Mouse (Mus musculus): ENCODE results near the gene Cd84. TPM values are rescaled to one million over a fixed set of nuclear protein-coding genes. Genes with fewer than 3 reads are reported as not detected.

Cd84 gene
- total and polyA plus RNA-seq, 2 experiments from 2014 or later = 0.27 to 2.1 TPM

DNA sequence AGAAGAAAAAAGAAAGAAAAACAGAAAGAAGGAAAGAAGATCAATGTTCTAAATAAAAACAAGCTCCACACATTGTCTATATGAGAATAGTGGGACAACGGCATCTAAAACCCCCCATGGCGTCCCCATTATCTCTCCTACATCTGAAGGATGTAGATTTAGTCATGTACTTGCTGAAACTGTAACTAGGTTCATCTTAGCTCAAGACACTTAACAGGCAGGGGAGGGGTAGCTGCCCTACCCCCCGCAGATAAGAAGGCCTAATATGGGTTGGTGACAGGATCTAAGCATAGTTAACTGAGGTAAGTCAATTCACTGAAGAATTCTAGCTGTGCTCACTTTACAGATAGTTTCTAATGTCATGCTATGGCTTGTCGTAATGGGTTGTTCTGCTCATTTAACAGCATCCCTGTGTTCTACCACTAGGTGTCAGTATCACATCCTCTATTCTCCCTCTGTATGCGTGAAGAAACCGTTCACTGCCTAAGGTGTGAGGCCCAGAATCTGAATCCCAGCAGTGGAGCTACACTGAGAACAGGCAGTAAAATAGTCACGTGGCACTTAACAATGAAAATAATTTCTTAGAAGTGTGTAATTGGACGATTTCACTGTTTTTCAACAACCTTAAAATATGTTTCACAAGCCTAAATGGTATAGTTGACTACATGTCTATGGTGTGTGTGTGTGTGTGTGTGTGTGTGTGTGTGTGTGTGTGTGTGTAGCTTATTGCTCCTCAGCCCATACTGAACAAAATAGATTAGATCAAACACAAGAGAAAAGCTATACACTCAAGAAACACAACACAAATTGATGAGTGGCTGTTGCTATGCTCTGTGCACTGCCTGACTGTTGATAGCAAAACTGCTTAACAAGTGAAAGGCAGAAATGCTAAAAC is 23.7 kb upstream of the Cd84 start:
- Histone ChIP-seq H3K27me3 (ENCODE audit: control insufficient read depth, insufficient read depth, low read length) (no peaks in the 10 kb centered on the region), H3K36me3 (replicated peaks; ENCODE audit: control insufficient read depth, insufficient read depth, low read length) (no peaks in the 10 kb centered on the region), H3K27ac (ENCODE audit: low read depth) (no peak overlapping the region), H3K9me3 (replicated peaks; ENCODE audit: control insufficient read depth, low read length) (no peaks in the 10 kb centered on the region), H3K4me1 (ENCODE audit: control insufficient read depth, insufficient read depth) (no peaks in the 10 kb centered on the region; the same call in 1 of the 2 replicates), H3K4me2 (ENCODE audit: low read depth, low read length) (no peak overlapping the region), H3K4me3 (ENCODE audit: low read depth, low read length) (no peak overlapping the region), H3K9ac (replicated peaks; ENCODE audit: low read depth, low read length) (no peak overlapping the region)
- WGBS = 11% methylated on average over 8 of the region's 8 CpGs
- DNase-seq (ENCODE audit: low spot score) (peak; percentile 82), ATAC-seq (ENCODE audit: insufficient read depth, low read depth) (peak; percentile 72)
- TF ChIP-seq CTCF (IDR thresholded peaks at IDR 0.05; ENCODE audit: low read depth) = peak; percentile 84
- no peak for TF ChIP-seq EP300 (IDR thresholded peaks at IDR 0.05; ENCODE audit: low read depth)

DNA sequence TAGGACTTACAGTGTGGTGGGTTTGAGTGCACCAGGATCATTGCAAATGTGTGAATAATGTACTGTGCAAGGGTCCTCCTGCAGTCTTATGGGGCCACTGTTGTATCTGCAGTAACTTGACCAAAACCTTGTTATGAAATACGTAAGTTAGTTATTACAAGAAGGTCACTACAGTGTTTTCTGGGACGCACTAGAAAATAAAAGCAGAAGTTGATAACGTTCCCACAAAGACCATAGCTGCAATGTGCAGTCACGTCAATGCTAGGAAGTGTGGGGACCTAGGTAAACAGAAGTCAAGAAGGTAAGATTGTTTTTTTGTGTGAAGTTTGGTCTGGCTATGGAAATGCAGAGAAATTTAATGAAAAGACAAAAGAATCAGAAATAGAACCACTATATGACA is 22.5 kb upstream of the Cd84 start:
- no peaks in the 10 kb centered on the region for H3K36me3 ChIP-seq (replicated peaks; ENCODE audit: control insufficient read depth, insufficient read depth, low read length)
- H3K4me1 ChIP-seq (ENCODE audit: control insufficient read depth, insufficient read depth) = no peaks in the 10 kb centered on the region; the same call in 1 of the 2 replicates
- no peak overlapping the region for H3K4me3 ChIP-seq (ENCODE audit: low read depth, low read length)
- no peak for ATAC-seq (ENCODE audit: insufficient read depth, low read depth)
- no peak overlapping the region for H3K9ac ChIP-seq (replicated peaks; ENCODE audit: low read depth, low read length)
- no peaks in the 10 kb centered on the region for H3K27me3 ChIP-seq (ENCODE audit: control insufficient read depth, insufficient read depth, low read length)
- TF ChIP-seq CTCF (IDR thresholded peaks at IDR 0.05; ENCODE audit: low read depth) (no peak), EP300 (IDR thresholded peaks at IDR 0.05; ENCODE audit: low read depth) (no peak)
- WGBS = 73% methylated on average over 4 of the region's 4 CpGs
- no peak overlapping the region for H3K4me2 ChIP-seq (ENCODE audit: low read depth, low read length)
- H3K9me3 ChIP-seq (replicated peaks; ENCODE audit: control insufficient read depth, low read length) = no peaks in the 10 kb centered on the region
- H3K27ac ChIP-seq (ENCODE audit: low read depth) = no peak overlapping the region
- DNase-seq (ENCODE audit: low spot score) = no peak

DNA sequence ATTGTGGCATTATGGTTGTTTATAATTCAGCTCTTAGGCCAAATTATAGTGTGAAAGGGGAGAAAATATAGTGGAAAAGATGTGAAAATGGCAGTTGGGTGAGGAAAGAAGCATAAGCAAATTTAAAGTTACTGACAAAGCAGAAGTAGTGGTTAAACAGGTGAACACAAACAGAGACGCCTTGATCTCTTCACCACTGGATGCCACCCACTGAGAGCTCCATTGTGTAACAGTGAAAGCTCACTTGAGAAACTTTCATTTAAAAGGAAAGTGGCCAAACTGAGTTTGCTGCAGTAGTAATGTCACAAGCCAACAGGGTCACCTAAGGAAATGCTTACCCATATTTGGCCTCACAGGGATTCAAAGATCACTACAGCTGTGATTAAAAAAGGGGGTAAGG is 18.2 kb upstream of the Cd84 start:
- no peak overlapping the region for H3K4me2 ChIP-seq (ENCODE audit: low read depth, low read length)
- H3K4me3 ChIP-seq (ENCODE audit: low read depth, low read length) = no peak overlapping the region
- no peaks in the 10 kb centered on the region for H3K27me3 ChIP-seq (ENCODE audit: control insufficient read depth, insufficient read depth, low read length)
- no peaks in the 10 kb centered on the region for H3K36me3 ChIP-seq (replicated peaks; ENCODE audit: control insufficient read depth, insufficient read depth, low read length)
- no peak for TF ChIP-seq EP300 (IDR thresholded peaks at IDR 0.05; ENCODE audit: low read depth)
- TF ChIP-seq CTCF (IDR thresholded peaks at IDR 0.05; ENCODE audit: low read depth) = no peak
- DNase-seq (ENCODE audit: low spot score) = no peak
- H3K4me1 ChIP-seq (ENCODE audit: control insufficient read depth, insufficient read depth) = no peaks in the 10 kb centered on the region; the same call in 1 of the 2 replicates
- H3K9me3 ChIP-seq (replicated peaks; ENCODE audit: control insufficient read depth, low read length) = no peaks in the 10 kb centered on the region
- 55% methylated on average over 1 of the region's 1 CpGs for WGBS
- H3K27ac ChIP-seq (ENCODE audit: low read depth) = no peak overlapping the region
- H3K9ac ChIP-seq (replicated peaks; ENCODE audit: low read depth, low read length) = no peak overlapping the region
- no peak for ATAC-seq (ENCODE audit: insufficient read depth, low read depth)

DNA sequence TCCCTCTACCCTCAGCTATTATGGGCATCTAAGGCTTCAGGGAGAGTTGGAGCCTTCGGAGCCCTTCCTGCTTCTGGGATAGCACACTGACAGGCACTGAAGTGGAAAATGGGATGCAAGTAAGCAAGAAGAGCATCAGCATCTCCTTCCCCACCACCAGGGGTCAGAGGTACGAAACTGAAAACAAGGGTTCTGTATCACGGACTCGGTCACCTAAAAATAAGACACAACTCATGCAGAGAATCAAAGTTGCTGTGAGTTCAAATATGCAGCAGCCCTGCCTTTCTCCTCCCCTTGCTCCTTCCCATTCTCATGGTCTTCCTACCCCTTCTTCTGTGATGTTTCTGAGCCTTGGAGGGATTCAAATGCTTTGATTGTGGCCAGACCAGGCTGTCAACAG is 14.0 kb upstream of the Cd84 start:
- DNase-seq (ENCODE audit: low spot score) (no peak), ATAC-seq (ENCODE audit: insufficient read depth, low read depth) (no peak)
- Histone ChIP-seq H3K4me2 (ENCODE audit: low read depth, low read length) (no peak overlapping the region), H3K27me3 (ENCODE audit: control insufficient read depth, insufficient read depth, low read length) (no peaks in the 10 kb centered on the region), H3K9ac (replicated peaks; ENCODE audit: low read depth, low read length) (no peak overlapping the region), H3K4me3 (ENCODE audit: low read depth, low read length) (no peak overlapping the region), H3K36me3 (replicated peaks; ENCODE audit: control insufficient read depth, insufficient read depth, low read length) (no peaks in the 10 kb centered on the region), H3K4me1 (ENCODE audit: control insufficient read depth, insufficient read depth) (no peaks in the 10 kb centered on the region), H3K9me3 (replicated peaks; ENCODE audit: control insufficient read depth, low read length) (no peaks in the 10 kb centered on the region), H3K27ac (ENCODE audit: low read depth) (no peak overlapping the region)
- 25% methylated on average over 4 of the region's 4 CpGs for WGBS
- TF ChIP-seq EP300 (IDR thresholded peaks at IDR 0.05; ENCODE audit: low read depth) (no peak), CTCF (IDR thresholded peaks at IDR 0.05; ENCODE audit: low read depth) (peak; percentile 37)

DNA sequence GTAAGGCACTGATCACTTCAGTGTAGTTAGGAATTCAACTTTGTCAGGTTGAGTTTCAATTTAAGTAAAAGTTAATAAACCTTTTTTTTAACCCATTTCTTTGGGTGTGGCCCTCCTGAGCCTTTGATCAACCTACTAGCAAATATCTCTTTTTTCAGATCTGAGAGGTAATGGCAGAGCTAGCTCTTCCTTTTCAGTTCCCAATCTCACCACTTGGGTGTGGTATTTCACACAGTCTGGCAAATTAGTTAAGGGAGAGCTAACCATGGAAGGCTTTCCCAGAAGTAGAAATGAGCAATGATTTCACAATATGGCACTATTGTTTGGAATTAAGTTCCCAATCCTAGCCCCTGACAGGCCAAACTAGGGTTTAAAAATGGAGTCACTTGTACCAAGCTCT is 13.3 kb upstream of the Cd84 start:
- TF ChIP-seq EP300 (IDR thresholded peaks at IDR 0.05; ENCODE audit: low read depth) = no peak
- peak; percentile 62 for TF ChIP-seq CTCF (IDR thresholded peaks at IDR 0.05; ENCODE audit: low read depth)
- no peak overlapping the region for H3K27ac ChIP-seq (ENCODE audit: low read depth)
- DNase-seq (ENCODE audit: low spot score) = peak; percentile 49
- H3K27me3 ChIP-seq (ENCODE audit: control insufficient read depth, insufficient read depth, low read length) = no peaks in the 10 kb centered on the region
- no peak overlapping the region for H3K4me2 ChIP-seq (ENCODE audit: low read depth, low read length)
- ATAC-seq (ENCODE audit: insufficient read depth, low read depth) = no peak
- H3K36me3 ChIP-seq (replicated peaks; ENCODE audit: control insufficient read depth, insufficient read depth, low read length) = no peaks in the 10 kb centered on the region
- H3K9me3 ChIP-seq (replicated peaks; ENCODE audit: control insufficient read depth, low read length) = no peaks in the 10 kb centered on the region
- H3K4me3 ChIP-seq (ENCODE audit: low read depth, low read length) = no peak overlapping the region
- no peak overlapping the region for H3K9ac ChIP-seq (replicated peaks; ENCODE audit: low read depth, low read length)
- no peaks in the 10 kb centered on the region for H3K4me1 ChIP-seq (ENCODE audit: control insufficient read depth, insufficient read depth)

DNA sequence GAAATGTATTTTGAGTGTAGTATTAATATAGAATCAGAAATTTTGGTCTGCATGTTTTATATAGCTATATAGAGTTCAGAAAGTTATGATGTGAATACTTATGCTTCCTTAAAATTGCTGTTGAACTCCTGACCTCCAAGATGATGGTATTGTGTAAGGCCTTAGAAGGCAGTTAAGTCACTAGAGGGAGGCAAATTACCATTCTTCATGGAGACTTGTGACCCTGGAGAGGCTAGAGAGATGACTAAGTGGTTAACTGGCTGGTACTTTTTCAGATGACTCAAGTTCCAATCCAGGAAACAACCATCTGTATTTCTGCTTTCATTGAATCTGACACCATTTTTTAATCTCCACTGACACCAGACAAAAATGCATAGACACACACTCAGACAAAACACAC is 11.8 kb upstream of the Cd84 start:
- H3K36me3 ChIP-seq (replicated peaks; ENCODE audit: control insufficient read depth, insufficient read depth, low read length) = no peaks in the 10 kb centered on the region
- no peak overlapping the region for H3K4me2 ChIP-seq (ENCODE audit: low read depth, low read length)
- H3K27ac ChIP-seq (ENCODE audit: low read depth) = no peak overlapping the region
- no peak overlapping the region for H3K4me3 ChIP-seq (ENCODE audit: low read depth, low read length)
- H3K9ac ChIP-seq (replicated peaks; ENCODE audit: low read depth, low read length) = no peak overlapping the region
- H3K4me1 ChIP-seq (ENCODE audit: control insufficient read depth, insufficient read depth) = no peaks in the 10 kb centered on the region
- TF ChIP-seq CTCF (IDR thresholded peaks at IDR 0.05; ENCODE audit: low read depth) = 0 out of 2 replicates have a peak, but pooled peaks have one; percentile 16
- TF ChIP-seq EP300 (IDR thresholded peaks at IDR 0.05; ENCODE audit: low read depth) = no peak
- DNase-seq (ENCODE audit: low spot score) (no peak), ATAC-seq (ENCODE audit: insufficient read depth, low read depth) (no peak)
- no peaks in the 10 kb centered on the region for H3K9me3 ChIP-seq (replicated peaks; ENCODE audit: control insufficient read depth, low read length)
- H3K27me3 ChIP-seq (ENCODE audit: control insufficient read depth, insufficient read depth, low read length) = no peaks in the 10 kb centered on the region

Measured in heart, postnatal 0 days (tissue).